Mouse (Mus musculus) megakaryocyte progenitor cell, adult 5-6 weeks (primary cell): ENCODE results near the gene Pdcd1. TPM values are rescaled to one million over a fixed set of nuclear protein-coding genes. Genes with fewer than 3 reads are reported as not detected.
"Not testable (repeated sequence)": the region's sequence is repeated elsewhere in the genome, so short reads cannot be mapped to it uniquely, and the experiment has no call there.

Experiments
- ATAC-seq: replicated peaks from 2 replicates; pipeline ENCODE4 v1.8.0; 2016; ENCODE audit warnings: mild to moderate bottlenecking, moderate TSS enrichment, inconsistent platforms; ENCODE audit not compliant: poor library complexity
- total RNA-seq, 2 experiments: library from RNA; stranded (forward) in 1 of 2; stranded (reverse) in 1 of 2; fragments of 157-497, 149-512 nt in 1 of 2; fragments of 200-1000 nt in 1 of 2; gene quantifications; 2 replicates each; pipeline versions ENCODE4 v1.2.3 to v1.2.4; 2015 to 2017

The Pdcd1 gene
- total RNA-seq, 2 experiments from 2014 or later, result not detected

DNA sequence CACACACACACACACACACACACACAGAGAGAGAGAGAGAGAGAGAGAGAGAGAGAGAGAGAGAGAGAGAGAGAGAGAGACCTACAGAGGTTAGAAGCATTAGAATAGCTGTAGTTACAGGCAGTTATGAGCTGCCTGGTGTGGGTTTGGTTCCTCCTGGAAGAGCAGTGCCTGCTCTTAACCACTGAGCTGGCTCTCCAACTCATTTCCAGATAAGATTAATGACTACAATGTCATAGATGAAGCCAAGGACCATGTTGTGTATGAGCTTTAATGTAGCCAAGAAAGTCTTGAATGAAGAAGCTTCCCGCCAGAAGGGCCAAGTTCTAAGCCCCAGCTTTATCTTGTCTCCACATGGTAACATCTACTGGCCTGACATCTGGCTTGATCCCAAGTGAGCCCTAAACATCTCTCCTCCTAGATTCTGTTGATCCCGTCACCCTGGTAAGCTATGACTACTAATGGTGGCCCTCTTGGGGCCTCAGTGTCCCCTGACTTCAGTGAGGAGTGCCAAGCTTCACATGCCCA, 19.2 kb downstream of the Pdcd1 start:
- ATAC-seq, result peak; percentile 6; the same call in 1 of the 2 replicates

DNA sequence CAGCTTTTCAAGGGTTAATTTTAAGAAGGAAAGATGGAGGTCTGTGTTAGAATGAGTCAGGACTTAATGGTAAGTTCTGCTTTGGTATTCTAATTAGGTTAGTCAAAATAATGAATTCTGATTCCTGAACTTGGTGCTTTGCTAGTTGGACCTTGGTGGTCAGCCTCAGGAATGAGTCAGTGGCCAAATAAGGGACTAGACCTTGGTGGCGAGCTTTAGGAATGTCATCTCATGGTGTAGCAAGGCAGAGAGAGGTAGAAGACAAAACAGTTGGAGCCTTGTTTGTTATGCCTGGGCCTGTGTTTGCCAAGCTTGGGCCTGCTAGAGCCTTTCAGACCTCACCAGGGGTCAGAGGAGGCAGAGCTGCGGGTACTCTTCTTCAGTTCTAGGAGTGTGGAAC, 23.6 kb downstream of the Pdcd1 start:
- no peak for ATAC-seq

DNA sequence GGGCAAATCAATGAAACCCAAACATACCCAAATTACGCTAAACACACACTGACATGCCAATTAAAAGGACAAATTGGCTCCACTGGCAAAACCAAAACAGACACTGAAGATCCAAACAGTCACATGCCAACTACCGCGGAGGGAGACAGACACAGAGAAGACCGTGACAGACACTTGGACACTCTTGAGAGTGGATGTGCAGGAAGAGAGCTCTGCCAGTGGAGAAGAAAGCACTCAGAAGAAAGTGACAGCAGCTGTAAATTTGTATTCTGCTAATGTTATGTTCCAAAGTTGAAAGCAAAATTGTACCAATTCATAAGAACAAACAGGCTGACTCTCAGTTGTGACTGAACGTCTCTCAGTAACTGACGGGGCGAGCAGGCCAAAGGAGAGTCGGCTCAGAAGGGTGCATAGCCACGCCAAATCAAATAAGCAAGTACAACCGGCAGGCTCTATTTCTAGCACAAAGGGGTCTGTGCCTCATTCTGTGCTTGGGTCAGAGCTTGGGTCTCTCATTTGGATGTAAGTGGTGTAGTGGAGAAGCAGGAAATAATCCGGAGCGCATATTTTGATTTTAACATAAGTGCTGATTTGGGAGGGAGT, 24.7 kb downstream of the Pdcd1 start:
- ATAC-seq, result no peak

DNA sequence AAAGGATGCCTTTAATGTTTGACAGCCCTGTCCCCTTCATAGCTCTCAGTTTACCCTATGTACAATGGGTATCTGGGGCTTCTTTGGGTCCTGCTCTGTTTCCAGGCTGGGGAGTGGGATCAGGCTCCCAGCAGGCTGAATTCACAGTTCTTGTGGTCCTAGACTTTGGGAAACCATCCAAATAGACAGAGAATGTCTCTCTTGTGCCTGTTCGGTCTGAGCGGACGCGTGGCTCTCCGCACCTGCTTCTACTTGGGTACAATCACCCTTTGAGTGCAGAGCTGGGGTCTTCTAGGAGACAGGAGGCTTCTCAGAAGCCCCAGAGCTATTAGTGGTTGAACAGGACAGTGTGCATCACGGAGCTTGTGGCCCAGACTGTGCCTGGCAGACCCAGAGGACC, 32.2 kb downstream of the Pdcd1 start, which contains the start of gene Neu4:
Neu4 (plus strand) TSS at position 301 of the 400 bp plus-strand sequence.
- ATAC-seq, result no peak

DNA sequence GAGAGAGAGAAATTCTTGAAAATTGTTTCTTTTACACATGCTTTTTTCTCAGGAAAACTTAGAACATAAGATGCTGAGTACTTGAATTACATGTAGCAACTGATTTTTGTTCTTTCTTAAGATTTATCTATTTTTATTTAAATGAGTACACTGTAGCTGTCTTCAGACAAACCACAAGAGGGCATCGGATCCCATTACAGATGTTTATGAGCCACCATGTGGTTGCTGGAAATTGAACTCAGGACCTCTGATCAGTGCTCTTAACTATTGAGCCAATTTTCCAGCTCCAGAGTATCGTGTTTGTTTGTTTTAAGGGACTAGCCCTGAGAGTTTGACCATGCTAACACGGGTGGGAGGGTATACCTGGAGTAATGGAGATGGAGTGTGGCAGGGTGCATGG, 40.7 kb downstream of the Pdcd1 start:
- no peak for ATAC-seq

DNA sequence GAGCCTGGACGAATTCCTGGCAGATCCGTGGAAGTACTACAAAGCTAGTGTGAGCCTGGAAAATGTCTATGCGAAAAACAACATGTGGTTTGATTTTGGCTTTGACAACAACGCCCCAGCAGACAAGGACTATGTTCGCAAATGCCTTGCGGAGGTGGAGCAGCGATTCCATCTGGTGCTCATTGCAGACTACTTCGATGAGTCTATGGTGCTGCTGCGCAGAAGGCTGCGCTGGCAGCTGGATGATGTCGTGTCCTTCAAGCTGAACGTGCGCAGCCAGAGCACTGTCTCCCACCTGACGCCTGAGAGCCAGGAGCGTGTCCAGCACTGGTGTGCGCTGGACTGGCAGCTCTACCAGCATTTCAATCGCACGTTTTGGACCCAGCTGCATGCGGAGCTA, 43.5 kb downstream of the Pdcd1 start:
- ATAC-seq, result not testable (repeated sequence)

DNA sequence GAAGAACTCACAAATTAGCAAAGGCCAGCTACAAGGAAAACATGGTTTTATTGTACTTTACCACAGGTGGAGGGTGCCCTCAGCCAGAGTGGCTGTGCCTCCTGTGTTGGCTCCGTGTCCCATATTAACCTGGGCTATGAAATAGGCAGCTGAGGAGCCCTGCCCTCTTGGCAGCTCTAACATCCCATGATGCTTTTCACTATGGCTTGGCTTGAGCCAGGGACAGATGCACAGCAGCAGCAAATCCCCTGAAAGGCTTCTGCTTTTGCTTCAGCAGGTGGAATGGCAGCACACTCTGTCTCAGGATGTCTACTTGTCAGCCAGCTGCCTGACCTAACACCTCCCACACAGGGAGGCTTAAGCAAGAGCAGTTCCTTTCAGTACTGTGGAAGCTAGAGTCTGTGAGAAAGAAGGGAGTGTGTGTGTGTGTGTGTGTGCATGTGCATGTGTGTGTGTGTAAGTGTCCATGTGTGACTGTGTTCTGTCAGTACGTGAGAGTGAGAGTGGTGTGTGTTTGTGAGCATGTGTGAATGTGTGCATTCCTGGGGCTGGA, 46.3 kb downstream of the Pdcd1 start:
- peak; percentile 44; the same call in 1 of the 2 replicates for ATAC-seq

DNA sequence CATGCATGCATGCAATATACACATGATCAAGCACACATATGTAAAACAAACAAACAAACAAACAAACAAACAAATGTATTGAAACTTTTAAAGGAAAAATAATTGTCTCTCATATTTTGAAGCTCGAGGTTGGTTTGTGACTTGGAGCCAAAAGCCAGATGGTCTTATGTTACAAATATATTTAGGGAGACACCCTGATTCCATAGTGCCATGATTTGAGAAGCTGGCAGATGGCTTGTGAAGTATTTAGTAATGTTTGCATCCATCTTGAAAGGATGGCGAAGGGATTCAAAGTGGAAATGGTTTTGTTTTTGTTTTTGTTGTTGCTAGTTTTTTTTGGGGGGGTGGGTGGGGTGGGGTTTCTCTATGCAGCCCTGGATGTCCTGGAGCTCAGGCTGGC, 51.3 kb downstream of the Pdcd1 start:
- no peak for ATAC-seq

DNA sequence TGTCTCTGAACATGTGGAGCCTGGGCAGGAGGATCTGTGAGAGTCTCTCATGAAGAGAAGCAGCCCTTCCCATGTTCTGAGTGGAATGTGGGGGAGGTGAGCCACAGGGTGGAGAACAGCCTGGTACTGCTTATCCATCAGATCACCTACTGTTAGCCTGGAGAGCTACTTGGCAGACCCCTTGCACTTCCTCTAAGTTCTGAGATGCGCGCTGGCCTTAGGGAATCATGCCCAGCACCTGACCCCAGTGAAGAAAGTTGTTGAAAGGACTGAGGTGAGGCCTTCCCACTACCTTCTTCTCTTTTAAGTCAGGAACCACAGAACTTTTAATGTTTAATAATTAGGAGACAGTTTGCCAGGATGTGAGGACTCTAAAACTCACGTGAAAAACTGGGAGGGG, 60.9 kb downstream of the Pdcd1 start:
- ATAC-seq, result peak; percentile 26; the same call in 1 of the 2 replicates

DNA sequence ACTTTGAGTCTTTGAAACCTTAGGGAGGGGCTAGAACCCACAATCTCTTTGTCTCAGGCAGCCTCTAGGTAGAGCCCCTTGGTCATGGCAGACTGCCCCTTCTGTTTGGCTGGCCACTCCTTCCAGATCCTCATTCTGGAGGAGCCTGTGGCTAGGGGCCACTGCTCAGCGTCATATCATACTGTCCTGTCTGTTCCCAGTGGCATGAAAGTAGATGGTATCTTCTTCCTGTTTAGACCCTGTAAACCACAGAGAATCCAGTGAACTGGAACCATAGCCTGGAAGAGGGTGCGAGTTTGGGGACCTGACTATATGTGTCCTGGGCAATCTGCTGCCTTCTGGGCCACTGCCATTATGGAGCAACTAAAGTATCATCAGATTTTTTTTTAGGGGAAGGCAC, 61.3 kb downstream of the Pdcd1 start:
- peak; percentile 64 for ATAC-seq

DNA sequence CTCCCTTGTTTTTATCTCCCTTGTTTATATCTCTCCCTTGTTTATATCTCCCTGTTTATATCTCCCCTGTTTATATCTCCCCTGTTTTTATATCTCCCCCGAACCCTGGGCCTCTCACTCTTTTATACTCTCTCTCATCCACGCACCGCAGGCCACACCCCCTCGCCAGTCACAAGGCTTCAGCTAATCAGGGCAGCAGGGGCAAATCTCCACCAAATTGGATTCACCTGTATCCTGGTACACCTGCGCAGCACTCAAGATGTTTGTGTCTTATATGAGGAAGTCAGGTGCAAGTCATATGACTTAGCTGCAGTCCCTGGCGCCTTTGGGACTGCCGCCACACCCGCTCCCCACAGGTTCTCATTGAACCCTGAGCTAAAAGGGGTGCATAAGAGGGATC, 62.1 kb downstream of the Pdcd1 start, which contains the start of gene Gal3st2c:
Gal3st2c (plus strand) TSS at position 301 of the 400 bp plus-strand sequence.
- ATAC-seq, result not testable (repeated sequence)

DNA sequence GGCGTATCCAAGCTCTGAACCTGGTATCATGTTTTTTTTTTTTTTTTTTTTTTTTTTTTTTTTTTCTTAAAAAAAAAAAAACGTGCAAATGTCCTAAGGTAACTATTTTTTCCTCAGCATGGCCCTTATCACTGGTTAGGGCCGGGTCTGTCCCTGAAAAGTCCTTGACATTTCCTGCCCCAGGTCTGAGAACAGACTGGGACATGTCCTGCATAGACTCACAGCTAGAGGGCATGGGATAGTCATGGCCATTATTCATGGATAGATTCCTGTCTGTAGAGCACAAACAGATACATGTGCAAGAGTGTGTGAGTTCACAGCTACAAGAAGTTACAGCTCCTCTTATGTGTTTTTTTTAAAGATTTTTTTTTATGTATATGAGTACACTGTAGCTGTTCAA, 63.6 kb downstream of the Pdcd1 start:
- ATAC-seq, result no peak

Other genes starting within 250 kb of the Pdcd1 start
- gene Ing5, start 248.6 kb downstream of the Pdcd1 start, total RNA-seq (2015), result 9.0 and 10.2 TPM in 2 replicates
- gene Ing5, start 248.6 kb downstream of the Pdcd1 start, total RNA-seq (2017), result 38.3 and 42.8 TPM in 2 replicates
- gene D2hgdh, start 227.6 kb downstream of the Pdcd1 start, total RNA-seq (2015), result 11.5 and 14.4 TPM in 2 replicates
- gene D2hgdh, start 227.6 kb downstream of the Pdcd1 start, total RNA-seq (2017), result 16.5 and 17.0 TPM in 2 replicates
- 0.15 TPM in 1 of 2 replicates, not detected in the other for gene Gal3st2, start 191.2 kb downstream of the Pdcd1 start, total RNA-seq (2015)
- gene Gal3st2, start 191.2 kb downstream of the Pdcd1 start, total RNA-seq (2017), result not detected in 2 replicates
- not detected in 2 replicates for gene Gal3st2b, start 134.2 kb downstream of the Pdcd1 start, total RNA-seq (2015)
- gene Gal3st2b, start 134.2 kb downstream of the Pdcd1 start, total RNA-seq (2017), result not detected in 2 replicates
- not detected in 2 replicates for gene Gal3st2c, start 62.0 kb downstream of the Pdcd1 start, total RNA-seq (2015)
- not detected in 2 replicates for gene Gal3st2c, start 62.0 kb downstream of the Pdcd1 start, total RNA-seq (2017)
- gene Neu4, start 32.1 kb downstream of the Pdcd1 start, total RNA-seq (2015), result not detected in 2 replicates
- not detected in 2 replicates for gene Neu4, start 32.1 kb downstream of the Pdcd1 start, total RNA-seq (2017)